Mouse (Mus musculus) layer of hippocampus, adult 8-10 months (tissue): ENCODE data around the gene Nxph3. TPM values are rescaled to one million over a fixed set of nuclear protein-coding genes. Genes with fewer than 3 reads are reported as not detected.
"Not testable (repeated sequence)": the region's sequence is repeated elsewhere in the genome, so short reads cannot be mapped to it uniquely, and the experiment has no call there.

Experiments
- DNase-seq, 2 experiments: peaks; one replicate each; pipeline ENCODE4 v3.0.0; 2022; ENCODE audit warnings: low spot score in 2 of 2
- total RNA-seq, 4 experiments: library from RNA; stranded (reverse); gene quantifications; 2 replicates each; pipeline ENCODE4 v1.2.4; 2022

Gene Nxph3
- total RNA-seq, 4 experiments from 2014 or later = 22.2 to 26.3 (median 25.1) TPM

DNA sequence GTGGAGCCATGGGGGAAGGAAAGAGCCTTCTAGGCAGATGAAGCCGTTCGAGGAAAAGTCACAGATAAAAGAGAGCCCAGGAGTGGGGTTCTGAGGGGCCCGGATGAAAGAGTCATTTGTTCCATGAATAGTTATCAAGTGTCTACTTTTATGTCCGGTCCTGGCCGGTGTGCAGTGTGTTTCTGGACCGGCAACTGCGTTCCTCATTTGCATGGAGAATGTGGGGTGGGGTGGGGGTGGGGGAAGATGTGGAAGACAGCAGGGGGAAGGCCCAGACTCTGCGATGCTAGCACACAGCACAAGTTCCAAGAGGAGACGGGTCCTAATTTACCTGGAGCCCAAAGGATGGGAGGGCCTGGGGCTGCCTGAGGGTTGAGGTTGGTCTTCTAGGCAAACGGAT, 4.9 kb upstream of the Nxph3 start:
- DNase-seq = no peak

DNA sequence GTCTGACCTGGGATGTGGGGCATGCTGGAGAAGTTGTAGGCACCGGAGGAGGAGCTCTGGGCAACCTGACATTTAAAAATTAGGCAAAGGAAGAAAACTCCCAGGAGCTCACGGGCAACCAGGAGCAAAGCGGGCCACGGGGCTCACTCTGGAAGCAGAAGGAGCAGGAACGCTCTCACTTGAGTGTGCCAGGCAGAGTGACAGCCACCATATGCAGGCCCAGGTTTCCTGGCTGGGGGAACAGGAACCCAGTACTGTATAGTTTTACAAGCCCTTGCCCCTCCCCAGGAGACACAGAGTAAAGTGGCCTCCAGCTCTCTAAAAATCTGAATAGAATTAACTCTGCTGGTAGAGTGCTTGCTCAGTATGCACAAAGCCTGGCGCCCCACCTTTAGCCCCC, 2.8 kb upstream of the Nxph3 start:
- DNase-seq = no peak

GRCm38 (mm10) chr11:95516491-95516911, 2.1 kb upstream of the Nxph3 start:
- DNase-seq = no peak

- DNase-seq = no peak
These were observed 1.3 kb upstream of the Nxph3 start for GRCm38 (mm10) chr11:95515376-95516323.

DNA sequence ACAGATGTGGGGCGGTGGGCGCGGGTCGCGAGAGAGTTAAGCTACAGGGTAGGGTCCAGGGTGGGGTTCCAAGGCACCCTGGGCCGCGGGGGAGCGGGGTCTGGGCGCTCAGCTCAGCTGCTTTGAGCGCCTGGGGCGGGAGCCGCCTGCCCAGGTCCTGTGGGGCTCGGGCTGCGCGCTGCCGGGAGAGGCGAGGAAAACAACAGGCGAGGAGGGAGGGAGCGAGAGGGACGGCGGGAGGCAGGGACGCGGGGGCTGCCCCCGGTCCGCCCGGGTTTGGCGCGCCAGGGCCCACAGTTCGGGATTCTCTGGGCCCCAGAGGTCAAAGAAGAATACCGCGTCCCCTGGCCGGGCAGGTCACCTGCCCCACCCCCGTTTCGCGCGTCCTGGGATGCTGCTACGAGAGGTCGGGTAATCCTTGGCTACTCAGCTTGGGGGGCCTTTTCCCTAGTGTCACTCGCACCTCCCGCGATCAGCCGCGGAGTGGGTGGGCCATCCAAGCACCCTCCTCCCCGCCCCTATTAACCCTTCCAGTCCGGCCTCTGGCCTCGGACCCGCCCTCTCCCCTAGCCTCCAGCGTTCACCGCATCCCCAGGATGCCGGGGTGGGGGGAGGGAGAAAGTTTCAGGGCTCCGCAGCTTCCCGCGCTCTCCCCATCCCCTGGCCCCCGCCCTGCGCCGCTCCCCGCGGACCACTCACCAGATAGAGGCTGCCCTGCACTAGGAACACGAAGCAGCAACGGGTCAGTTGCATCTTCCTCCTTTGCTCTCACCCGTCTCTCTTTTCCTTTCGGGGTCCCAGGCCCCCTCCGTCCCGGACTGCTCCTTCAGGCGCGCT, 691 bp downstream of the Nxph3 start:
- DNase-seq = no peak

- no peak for DNase-seq
These were observed 2.0 kb downstream of the Nxph3 start for GRCm38 (mm10) chr11:95512383-95512782.

- DNase-seq = no peak
These were observed 2.5 kb downstream of the Nxph3 start for GRCm38 (mm10) chr11:95511919-95512318.

GRCm38 (mm10) chr11:95510631-95511030, 3.7 kb downstream of the Nxph3 start:
- no peak for DNase-seq

DNA sequence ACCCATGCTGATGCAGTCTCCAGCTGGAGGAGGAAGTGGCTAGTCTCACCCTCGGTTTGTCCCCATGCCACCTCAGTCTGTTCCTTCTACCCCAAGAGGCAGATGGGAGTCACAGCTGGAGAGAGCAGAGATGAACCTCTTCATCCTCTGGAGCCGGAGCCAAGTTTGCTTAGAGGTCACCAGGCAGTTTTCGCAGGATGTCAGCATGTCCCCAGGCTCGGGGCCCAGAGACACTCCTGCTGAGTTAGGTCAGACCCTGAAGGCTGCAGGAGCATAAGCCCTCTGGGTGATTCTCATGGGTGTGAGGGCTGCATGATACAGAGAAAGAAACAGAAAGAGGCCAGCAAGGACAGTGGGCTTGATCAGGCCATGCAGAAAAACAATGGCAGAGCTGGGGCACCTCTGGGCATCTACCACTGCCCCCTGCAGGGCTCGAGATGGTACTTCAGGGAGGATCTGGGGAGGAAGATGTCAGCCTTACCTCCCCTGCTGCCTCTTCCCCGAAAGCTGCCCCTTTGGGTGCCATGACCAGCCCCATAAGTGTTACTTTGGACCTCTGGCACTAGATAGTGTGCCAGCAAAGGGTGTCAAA, 5.1 kb downstream of the Nxph3 start:
- DNase-seq = no peak

DNA sequence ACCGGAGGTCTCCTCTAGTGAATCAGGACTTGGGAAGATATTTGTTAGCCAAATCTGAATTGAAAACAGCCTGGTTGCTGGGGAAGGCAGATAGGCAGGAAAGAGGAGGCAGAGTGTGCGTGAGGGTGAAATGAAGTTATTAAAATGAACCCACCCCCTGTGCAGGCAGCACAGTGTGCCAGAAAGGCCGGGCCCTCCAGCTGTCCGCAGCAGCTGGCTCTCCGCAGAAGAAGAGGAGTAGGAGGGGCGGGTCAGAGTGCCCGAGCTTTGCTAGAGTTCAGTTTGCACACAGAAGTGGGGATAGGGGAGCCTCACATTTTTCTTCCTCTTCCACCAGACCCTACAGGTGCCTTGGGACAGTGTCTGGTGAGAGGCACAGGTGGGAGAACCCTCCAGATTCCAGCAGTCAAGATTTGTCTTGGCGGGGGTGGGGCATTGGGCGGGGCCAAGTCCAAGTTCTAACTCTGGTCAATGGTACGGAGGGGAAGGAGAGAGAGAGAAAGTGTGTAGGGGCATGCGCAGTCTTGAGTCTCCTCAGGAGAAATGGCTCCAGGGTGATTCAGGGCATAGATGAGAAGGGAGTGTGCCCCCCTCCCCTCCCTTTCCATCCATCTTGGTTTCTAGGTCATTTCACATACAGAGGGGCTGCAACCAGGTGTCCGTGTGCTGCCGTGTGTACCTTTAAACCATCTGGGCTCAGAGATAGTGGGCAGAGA, 6.0 kb downstream of the Nxph3 start:
- peak in 1 of 2 experiments; percentile 2 for DNase-seq

DNA sequence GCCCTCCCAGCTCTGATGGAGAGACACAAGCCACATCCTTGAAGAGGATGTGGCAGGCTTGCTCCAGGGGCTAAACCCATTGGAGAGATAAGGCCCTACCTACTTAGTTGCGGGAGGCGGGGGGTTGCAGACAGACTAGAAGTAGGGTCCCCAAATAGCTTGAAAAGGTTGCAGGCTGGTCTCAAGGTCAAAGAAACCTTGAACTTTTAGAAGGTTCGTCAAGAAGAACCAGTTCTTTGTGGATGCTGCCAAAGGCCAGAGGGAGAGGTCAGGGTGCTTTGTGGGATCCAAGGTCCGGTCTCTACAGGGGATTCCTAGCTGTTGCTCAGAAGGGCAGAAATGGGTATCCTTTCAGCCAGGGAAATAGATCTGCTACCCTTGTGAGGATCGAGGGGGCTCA, 6.6 kb downstream of the Nxph3 start:
- no peak for DNase-seq

- DNase-seq = peak in 1 of 2 experiments; percentile 4
These were observed 7.2 kb downstream of the Nxph3 start for GRCm38 (mm10) chr11:95507041-95507716.

GRCm38 (mm10) chr11:95504271-95504731, 10.1 kb downstream of the Nxph3 start:
- no peak for DNase-seq

- no peak for DNase-seq
These were observed 10.7 kb downstream of the Nxph3 start for GRCm38 (mm10) chr11:95503581-95504180.

DNA sequence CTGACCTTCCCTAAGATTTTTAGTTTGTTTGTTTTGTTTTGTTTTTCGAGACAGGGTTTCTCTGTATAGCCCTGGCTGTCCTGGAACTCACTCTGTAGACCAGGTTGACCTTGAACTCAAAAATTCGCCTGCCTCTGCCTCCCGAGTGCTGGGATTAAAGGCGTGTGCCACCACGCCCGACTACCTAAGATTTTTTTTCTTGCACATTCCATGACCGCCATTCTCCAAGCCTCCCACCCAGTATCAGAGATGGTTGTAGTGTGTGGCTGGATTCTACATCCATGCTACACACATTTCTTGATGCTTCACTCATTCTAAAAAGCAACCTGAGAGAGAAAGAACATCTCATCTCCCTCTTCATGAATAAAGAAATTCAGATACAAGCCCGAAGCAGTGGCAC, 12.5 kb downstream of the Nxph3 start:
- DNase-seq = not testable (repeated sequence)

DNA sequence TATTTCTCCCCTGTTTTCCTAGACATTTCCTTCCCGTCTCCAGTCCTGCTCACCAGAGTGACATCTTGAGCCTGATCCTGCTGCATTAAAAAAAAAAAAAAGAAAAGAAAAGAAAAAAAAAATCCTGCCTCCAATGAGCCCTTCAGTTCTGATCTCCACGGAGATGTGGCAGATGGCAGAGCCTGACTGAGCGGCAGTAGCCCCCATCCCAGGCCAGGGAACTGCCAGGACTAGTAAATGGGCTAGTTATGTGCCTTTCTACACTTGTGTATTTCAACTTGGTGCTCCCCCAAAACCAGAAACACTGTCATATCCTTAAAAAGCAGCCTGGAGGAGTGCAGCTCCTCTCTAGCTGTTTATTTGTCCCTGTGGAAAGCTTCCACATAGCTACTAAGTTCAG, 13.5 kb downstream of the Nxph3 start:
- no peak for DNase-seq

DNA sequence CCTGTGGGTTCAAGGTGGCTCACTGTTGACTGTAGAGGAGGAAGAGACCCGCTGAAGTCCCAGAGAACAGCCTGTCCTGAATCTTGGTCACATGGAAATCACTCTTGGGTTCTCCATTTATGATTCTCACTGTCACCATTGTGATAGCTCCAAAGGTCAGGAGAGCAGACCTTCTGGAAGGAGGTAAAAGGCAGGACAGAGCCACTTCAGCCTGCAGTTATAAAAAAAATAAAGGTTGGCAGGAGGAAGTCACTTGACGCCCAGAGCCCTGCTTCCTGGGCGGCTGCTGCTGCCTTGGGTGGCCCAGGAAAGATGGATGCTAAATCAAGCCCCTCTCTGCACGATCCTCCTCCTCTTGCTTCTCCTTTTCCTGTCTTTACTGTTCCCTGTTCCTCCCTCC, 14.0 kb downstream of the Nxph3 start:
- no peak for DNase-seq

DNA sequence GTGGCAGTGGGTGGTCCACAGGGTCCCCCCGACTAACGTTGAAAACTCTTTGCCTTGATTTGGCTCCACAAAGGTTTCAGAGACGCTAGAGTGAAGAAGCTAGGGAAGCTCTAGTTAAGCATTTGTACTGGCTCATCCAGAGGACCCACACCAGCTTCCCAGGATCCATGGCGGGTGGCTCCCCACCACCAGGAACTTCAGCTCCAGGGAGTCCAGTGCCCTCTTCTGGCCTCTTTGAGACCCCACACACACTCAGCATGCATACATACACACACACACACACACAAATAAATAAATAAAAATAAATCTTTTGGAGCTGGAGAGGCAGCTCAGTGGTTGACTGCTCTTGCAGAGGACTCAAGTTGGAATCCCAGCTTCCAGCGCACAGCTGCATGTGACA, 16.4 kb downstream of the Nxph3 start:
- DNase-seq = no peak

GRCm38 (mm10) chr11:95495883-95496282, 18.5 kb downstream of the Nxph3 start:
- peak in 1 of 2 experiments; percentile 2 for DNase-seq

DNA sequence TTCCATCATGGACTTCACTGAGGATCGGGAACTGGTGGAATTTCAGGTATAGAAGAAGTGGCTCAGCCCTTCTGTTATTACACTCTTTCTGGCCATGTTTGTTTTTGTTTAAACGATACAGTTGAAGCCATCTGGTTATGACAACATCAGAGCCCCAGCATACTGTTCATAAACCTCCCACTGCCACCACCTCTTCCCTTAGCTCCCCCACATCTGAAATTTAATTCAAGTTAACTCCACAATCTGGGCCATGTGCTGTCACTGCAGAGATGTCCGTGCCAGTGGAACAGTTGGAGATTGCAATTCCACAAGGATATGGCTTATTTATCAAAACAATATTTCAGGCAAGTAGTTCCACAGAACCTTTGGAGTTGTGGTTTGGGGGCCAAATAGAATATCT, 20.0 kb downstream of the Nxph3 start:
- DNase-seq = peak; percentile 55 to 62
